Mouse (Mus musculus): ENCODE results near the gene Shank1.

The Shank1 gene

GRCm38 (mm10) chr7:44406015-44406355 is 95.9 kb downstream of the Shank1 start:
- in situ Hi-C loops (cut with MboI; ENCODE audit: low sequenced_read_pairs) = no loop called here

All from CH12F3 (cell line).